24 mouse cellular contexts compared by ENCODE assay signal in the genomic region with DNA sequence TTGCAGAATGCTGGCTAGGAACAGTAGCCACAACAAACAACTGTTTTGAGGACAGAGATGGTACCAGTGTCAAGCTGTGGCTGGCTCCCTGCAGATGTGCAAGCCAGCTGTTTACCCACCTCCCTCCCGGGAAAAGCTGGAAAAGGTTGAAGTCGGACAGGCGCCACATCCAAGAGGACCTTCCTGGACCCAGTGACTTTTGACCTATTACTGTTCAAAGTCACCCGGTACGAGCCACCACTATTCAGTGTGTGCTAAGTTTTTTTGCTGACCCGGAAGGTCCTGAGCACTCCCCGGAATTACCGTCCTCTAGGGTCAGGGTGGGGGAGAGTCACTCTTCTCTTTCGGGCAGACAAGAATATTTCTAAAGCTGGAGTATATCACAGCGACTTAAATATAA.
DNase-seq lines count a peak whose midpoint lies in the region; ATAC-seq and TF ChIP-seq lines count a peak whose summit lies in the region.
"Had no signal": no experiment of that assay in that cellular context is flagged by ENCODE, and none has a peak within 500 bp of the region (broad histone marks: within the 10 kb centered on the region; RNA-seq: fewer than 3 reads in every experiment).

No protein-coding gene starts in this region.

- H3K9me3 ChIP-seq in liver, embryonic 14.5 days (ENCODE audit: control insufficient read depth, low read length): no peaks in the 10 kb centered on the region
- no peaks in the 10 kb centered on the region for H3K9me3 ChIP-seq in midbrain, embryonic 10.5 days (replicated peaks)
- H3K9me3 ChIP-seq: embryonic facial prominence, embryonic 10.5 days; embryonic facial prominence, embryonic 13.5 days; forebrain, embryonic 12.5 days; forebrain, embryonic 15.5 days; hindbrain, embryonic 12.5 days; hindbrain, embryonic 15.5 days had no signal

- 23% methylated on average over 10 of the region's 10 CpGs for WGBS in liver, adult 2 months
- WGBS in liver, embryonic 14.5 days (ENCODE audit: insufficient replicate concordance): 67% methylated on average over 10 of the region's 10 CpGs
- WGBS in midbrain, embryonic 10.5 days: 75% methylated on average over 10 of the region's 10 CpGs

- no peaks in the 10 kb centered on the region for H3K36me3 ChIP-seq in liver, adult 2 months (ENCODE audit: control insufficient read depth, insufficient read depth, low read length)
- no peaks in the 10 kb centered on the region for H3K36me3 ChIP-seq in liver, embryonic 14.5 days (replicated peaks; ENCODE audit: control insufficient read depth, insufficient read depth, low read depth)
- no peaks in the 10 kb centered on the region for H3K36me3 ChIP-seq in midbrain, embryonic 10.5 days
- H3K36me3 ChIP-seq: embryonic facial prominence, embryonic 10.5 days; embryonic facial prominence, embryonic 13.5 days; forebrain, embryonic 12.5 days; forebrain, embryonic 15.5 days; hindbrain, embryonic 12.5 days; hindbrain, embryonic 15.5 days had no signal

- 0 out of 2 replicates have a peak, but pooled peaks have one; percentile 2 for TF ChIP-seq CTCF in liver, adult 2 months (IDR thresholded peaks at IDR 0.05; ENCODE audit: low read depth, low read length)
- TF ChIP-seq CTCF in liver, embryonic 14.5 days (IDR thresholded peaks at IDR 0.05; ENCODE audit: low read depth): no peak

- H3K9ac ChIP-seq in liver, adult 2 months (ENCODE audit: low read depth, low read length): no peak overlapping the region
- H3K9ac ChIP-seq in liver, embryonic 14.5 days (replicated peaks): no peak overlapping the region
- H3K9ac ChIP-seq: embryonic facial prominence, embryonic 13.5 days; forebrain, embryonic 12.5 days; forebrain, embryonic 15.5 days; hindbrain, embryonic 12.5 days; hindbrain, embryonic 15.5 days had no signal

- H3K4me2 ChIP-seq in liver, embryonic 14.5 days (ENCODE audit: low read depth): no peak overlapping the region
- H3K4me2 ChIP-seq: embryonic facial prominence, embryonic 13.5 days; forebrain, embryonic 12.5 days; forebrain, embryonic 15.5 days; heart, embryonic 11.5 days; hindbrain, embryonic 12.5 days; hindbrain, embryonic 15.5 days had no signal

- peak; percentile 90 for DNase-seq in liver, adult 2 months (ENCODE audit: extremely low read depth, low read depth, low spot score)
- no peak for DNase-seq in liver
- no peak for DNase-seq in liver, embryonic 14.5 days (ENCODE audit: low read depth in 3 of 3, low spot score in 3 of 3)
- DNase-seq in yolk sac, embryonic 10.5 days (ENCODE audit: low spot score): peak; percentile 62
- DNase-seq in gastrocnemius, adult 8-10 months (ENCODE audit: low spot score in 2 of 2): no peak
- DNase-seq in midbrain, embryonic 10.5 days (ENCODE audit: low spot score): no peak
- DNase-seq: adrenal gland, adult 2 months; adrenal gland, postnatal 14 days; cerebellum, adult 11-12 months; cerebellum, adult 8-10 months; cerebellum, postnatal 10 days; cerebellum, postnatal 36 days; embryo, embryonic 11 days; gastrocnemius, postnatal 14 days; heart, adult 11 months had no signal

- H3K79me2 ChIP-seq in liver, adult 2 months (ENCODE audit: control insufficient read depth, insufficient read depth, low read length): peaks cover 25% of the 10 kb centered on the region; the same call in 1 of the 2 replicates

- ATAC-seq in liver, embryonic 14.5 days (ENCODE audit: insufficient read depth): peak; percentile 43; the same call in 1 of the 2 replicates
- ATAC-seq: CD4-positive, CD25-positive, alpha-beta regulatory T cell, adult 4 months had no signal

- no peak overlapping the region for H3K4me3 ChIP-seq in liver, adult 2 months (ENCODE audit: insufficient read depth, low read depth, low read length)
- no peak overlapping the region for H3K4me3 ChIP-seq in liver, embryonic 14.5 days (ENCODE audit: insufficient read depth in 1 of 2, low read depth in 2 of 2, low read length in 2 of 2)
- H3K4me3 ChIP-seq in midbrain, embryonic 10.5 days: no peak overlapping the region
- H3K4me3 ChIP-seq: embryonic facial prominence, embryonic 10.5 days; embryonic facial prominence, embryonic 13.5 days; erythroblast, embryonic 14.5 days; forebrain, embryonic 12.5 days; forebrain, embryonic 15.5 days; hindbrain, embryonic 12.5 days; hindbrain, embryonic 15.5 days had no signal

- no peaks in the 10 kb centered on the region for H3K27me3 ChIP-seq in liver, adult 2 months (ENCODE audit: control insufficient read depth, insufficient read depth, low read length)
- no peaks in the 10 kb centered on the region for H3K27me3 ChIP-seq in liver, embryonic 14.5 days (ENCODE audit: control insufficient read depth, insufficient read depth, low read length)
- H3K27me3 ChIP-seq in midbrain, embryonic 10.5 days (ENCODE audit: low read depth, poor library complexity, severe bottlenecking): no peaks in the 10 kb centered on the region
- H3K27me3 ChIP-seq: embryonic facial prominence, embryonic 13.5 days; forebrain, embryonic 15.5 days; hindbrain, embryonic 12.5 days; hindbrain, embryonic 15.5 days had no signal

- peaks cover 13% of the 10 kb centered on the region for H3K4me1 ChIP-seq in liver, adult 2 months (ENCODE audit: control insufficient read depth, insufficient read depth, low read length)
- H3K4me1 ChIP-seq in liver, embryonic 14.5 days (replicated peaks; ENCODE audit: control insufficient read depth in 2 of 2, insufficient read depth in 2 of 2, low read length in 1 of 2): peaks cover 0 to 17% of the 10 kb centered on the region in 2 experiments; a peak in 2 of 4 replicates
- peaks cover 80% of the 10 kb centered on the region for H3K4me1 ChIP-seq in midbrain, embryonic 10.5 days

- no peak for TF ChIP-seq EP300 in liver, embryonic 14.5 days (IDR thresholded peaks at IDR 0.05; ENCODE audit: low read depth)

- no peak overlapping the region for H3K27ac ChIP-seq in liver, adult 2 months (replicated peaks; ENCODE audit: insufficient read depth, low read depth, low read length)
- no peak overlapping the region for H3K27ac ChIP-seq in liver, embryonic 14.5 days
- no peak overlapping the region for H3K27ac ChIP-seq in midbrain, embryonic 10.5 days (replicated peaks)
- H3K27ac ChIP-seq: embryonic facial prominence, embryonic 10.5 days; embryonic facial prominence, embryonic 13.5 days; forebrain, embryonic 12.5 days; forebrain, embryonic 15.5 days; hindbrain, embryonic 12.5 days; hindbrain, embryonic 15.5 days had no signal

- TF ChIP-seq POLR2A in liver, adult 2 months (IDR thresholded peaks at IDR 0.05; ENCODE audit: extremely low read depth, insufficient read depth, low read length): no peak

Comparison
In these comparisons a context has a peak if more than half of its experiments do, and no peak if none do; other contexts are left out.
1. DNase-seq: peak in liver, adult 2 months (single experiment) and yolk sac, embryonic 10.5 days (single experiment); none in liver (single experiment), liver, embryonic 14.5 days (0 of 3), gastrocnemius, adult 8-10 months (0 of 2) and midbrain, embryonic 10.5 days (single experiment).